30 mouse cellular contexts compared by ENCODE assay signal in genomic region chr11:85128883-85129282, GRCm38 (mm10). TPM values are rescaled to one million over a fixed set of nuclear protein-coding genes. Genes with fewer than 3 reads are reported as not detected.
DNase-seq lines count a peak whose midpoint lies in the region; ATAC-seq and TF ChIP-seq lines count a peak whose summit lies in the region.
"Had no signal": no experiment of that assay in that cellular context is flagged by ENCODE, and none has a peak within 500 bp of the region (broad histone marks: within the 10 kb centered on the region; RNA-seq: fewer than 3 reads in every experiment).

No protein-coding gene starts in this region.

- H3K36me3 ChIP-seq in erythroblast, embryonic 14.5 days (ENCODE audit: control insufficient read depth) = peaks cover 89% of the 10 kb centered on the region
- H3K36me3 ChIP-seq in liver, embryonic 12.5 days = peaks cover 11% of the 10 kb centered on the region
- peaks cover 11% of the 10 kb centered on the region; the same call in 1 of the 2 replicates for H3K36me3 ChIP-seq in liver, embryonic 15.5 days (replicated peaks)
- no peaks in the 10 kb centered on the region for H3K36me3 ChIP-seq in midbrain, postnatal 0 days (ENCODE audit: insufficient read depth, low read length)
- H3K36me3 ChIP-seq: hindbrain, embryonic 13.5 days had no signal

- H3K27me3 ChIP-seq in erythroblast, embryonic 14.5 days (ENCODE audit: control insufficient read depth) = no peaks in the 10 kb centered on the region
- H3K27me3 ChIP-seq in liver, embryonic 12.5 days (replicated peaks) = no peaks in the 10 kb centered on the region
- H3K27me3 ChIP-seq in liver, embryonic 15.5 days = no peaks in the 10 kb centered on the region
- H3K27me3 ChIP-seq in midbrain, postnatal 0 days (ENCODE audit: insufficient read depth, low read length) = no peaks in the 10 kb centered on the region
- H3K27me3 ChIP-seq: forebrain, embryonic 13.5 days; hindbrain, embryonic 13.5 days; Patski had no signal

- peaks cover 87% of the 10 kb centered on the region for H3K4me1 ChIP-seq in erythroblast, embryonic 14.5 days (ENCODE audit: control insufficient read depth)
- peaks cover 82% of the 10 kb centered on the region for H3K4me1 ChIP-seq in liver, embryonic 12.5 days
- peaks cover 75% of the 10 kb centered on the region for H3K4me1 ChIP-seq in liver, embryonic 15.5 days (replicated peaks)
- H3K4me1 ChIP-seq in midbrain, postnatal 0 days (ENCODE audit: insufficient read depth, low read length) = no peaks in the 10 kb centered on the region
- H3K4me1 ChIP-seq: forebrain, embryonic 10.5 days; forebrain, embryonic 13.5 days; hindbrain, embryonic 13.5 days had no signal

- peak overlapping the region; percentile 50; the same call in 1 of the 2 replicates for H3K9ac ChIP-seq in liver, embryonic 12.5 days
- H3K9ac ChIP-seq in liver, embryonic 15.5 days = peak overlapping the region; percentile 27; the same call in 1 of the 2 replicates
- no peak overlapping the region for H3K9ac ChIP-seq in midbrain, postnatal 0 days (replicated peaks; ENCODE audit: low read length, poor library complexity, severe bottlenecking)
- H3K9ac ChIP-seq: forebrain, embryonic 13.5 days; hindbrain, embryonic 13.5 days had no signal

- H3K9me3 ChIP-seq in erythroblast, embryonic 14.5 days (ENCODE audit: control insufficient read depth, low read length) = no peaks in the 10 kb centered on the region
- H3K9me3 ChIP-seq in liver, embryonic 12.5 days (replicated peaks) = no peaks in the 10 kb centered on the region
- H3K9me3 ChIP-seq in liver, embryonic 15.5 days (replicated peaks) = no peaks in the 10 kb centered on the region
- H3K9me3 ChIP-seq in midbrain, postnatal 0 days (ENCODE audit: low read length) = no peaks in the 10 kb centered on the region
- H3K9me3 ChIP-seq: forebrain, embryonic 10.5 days; forebrain, embryonic 13.5 days; hindbrain, embryonic 13.5 days had no signal

- H3K27ac ChIP-seq in liver, embryonic 12.5 days = peak overlapping the region; percentile 69
- peak overlapping the region; percentile 74 for H3K27ac ChIP-seq in liver, embryonic 15.5 days (replicated peaks)
- H3K27ac ChIP-seq in midbrain, postnatal 0 days (ENCODE audit: low read depth, low read length) = no peak overlapping the region
- H3K27ac ChIP-seq: forebrain, embryonic 10.5 days; forebrain, embryonic 13.5 days; gastrocnemius, adult 2 months; hindbrain, embryonic 13.5 days had no signal

- no peak for TF ChIP-seq CTCF in midbrain, postnatal 0 days (IDR thresholded peaks at IDR 0.05)

- no peak for ATAC-seq in erythroblast, adult 5-6 weeks (replicated peaks; ENCODE audit: low FRiP score, poor library complexity, severe bottlenecking)
- no peak for ATAC-seq in liver, embryonic 12.5 days
- ATAC-seq in liver, embryonic 15.5 days (ENCODE audit: insufficient read depth) = no peak
- ATAC-seq in megakaryocyte progenitor cell, adult 5-6 weeks (replicated peaks; ENCODE audit: poor library complexity) = peak; percentile 55
- no peak for ATAC-seq in frontal cortex, adult (ENCODE audit: low TSS enrichment)
- ATAC-seq in midbrain, postnatal 0 days (ENCODE audit: low FRiP score) = no peak
- ATAC-seq: forebrain, embryonic 13.5 days; forebrain, embryonic 16.5 days; hindbrain, embryonic 16.5 days; Patski had no signal

- DNase-seq in cerebellum, postnatal 4 days (ENCODE audit: low spot score in 2 of 2) = no peak
- no peak for DNase-seq in midbrain, postnatal 0 days (ENCODE audit: low spot score)
- DNase-seq: adrenal gland, postnatal 10 days; cerebellum, adult 11 months; cerebellum, adult 2 months; cerebellum, adult 9-11 months; cerebellum, postnatal 36 days; gastrocnemius, adult 2 months; gastrocnemius, postnatal 14 days; heart, adult 11 months had no signal

- peak overlapping the region; percentile 28; the same call in 1 of the 2 replicates for H3K4me2 ChIP-seq in liver, embryonic 12.5 days
- H3K4me2 ChIP-seq in liver, embryonic 15.5 days = peak overlapping the region; percentile 28; the same call in 1 of the 2 replicates
- H3K4me2 ChIP-seq in midbrain, postnatal 0 days (ENCODE audit: low read depth, low read length, poor library complexity, severe bottlenecking) = no peak overlapping the region
- H3K4me2 ChIP-seq: forebrain, embryonic 13.5 days; heart, embryonic 11.5 days; hindbrain, embryonic 13.5 days had no signal

- 41% methylated on average over 1 of the region's 1 CpGs for whole genome bisulfite sequencing in liver, embryonic 12.5 days (ENCODE audit: insufficient replicate concordance)
- 27% methylated on average over 1 of the region's 1 CpGs for WGBS in liver, embryonic 15.5 days (ENCODE audit: insufficient replicate concordance)
- 97% methylated on average over 1 of the region's 1 CpGs for WGBS in midbrain, postnatal 0 days

- H3K4me3 ChIP-seq in erythroblast, embryonic 14.5 days (replicated peaks) = peak overlapping the region; percentile 22
- H3K4me3 ChIP-seq in liver, embryonic 12.5 days = no peak overlapping the region
- H3K4me3 ChIP-seq in liver, embryonic 15.5 days (replicated peaks) = no peak overlapping the region
- no peak overlapping the region for H3K4me3 ChIP-seq in midbrain, postnatal 0 days (ENCODE audit: low read depth, low read length)
- H3K4me3 ChIP-seq: forebrain, embryonic 10.5 days; forebrain, embryonic 13.5 days; gastrocnemius, adult 2 months; hindbrain, embryonic 13.5 days had no signal

RNA-seq across cellular contexts. Expression of gene Usp32, which starts 11.1 kb away (rescaled TPM):
- polyA plus RNA-seq in erythroblast, embryonic 14.5 days (2012) = 3.7 and 5.8 TPM in 2 replicates
- total RNA-seq in erythroblast, adult 5-6 weeks (2015; ENCODE audit: low replicate concordance) = 351 and 367 TPM in 2 replicates
- total RNA-seq in erythroblast, adult 5-6 weeks (2017; ENCODE audit: low replicate concordance) = 512 and 717 TPM in 2 replicates
- 10.6 and 12.0 TPM in 2 replicates for polyA plus RNA-seq in liver, embryonic 12.5 days (2016; fragmentation: Nextera tagmentation; extraction: Ambion mirVana)
- 10.1 and 15.2 TPM in 2 replicates for polyA plus RNA-seq in liver, embryonic 15.5 days (2015; fragmentation: Nextera tagmentation; extraction: Ambion mirVana)
- 12.6 and 14.6 TPM in 2 replicates for total RNA-seq in megakaryocyte progenitor cell, adult 5-6 weeks (2015)
- total RNA-seq in megakaryocyte progenitor cell, adult 5-6 weeks (2017) = 11.1 and 23.8 TPM in 2 replicates
- total RNA-seq in midbrain, postnatal 0 days (2014; rRNA removed) = 57.3 and 61.7 TPM in 2 replicates
- polyA plus RNA-seq in midbrain, postnatal 0 days (2015; fragmentation: Nextera tagmentation; extraction: Ambion mirVana) = 9.5 and 12.0 TPM in 2 replicates

RNA-seq across cellular contexts. Expression of gene 1700125H20Rik, which starts 41.3 kb away (rescaled TPM):
- not detected in 2 replicates for polyA plus RNA-seq in erythroblast, embryonic 14.5 days (2012)
- total RNA-seq in erythroblast, adult 5-6 weeks (2015; ENCODE audit: low replicate concordance) = not detected in 2 replicates
- not detected in 2 replicates for total RNA-seq in erythroblast, adult 5-6 weeks (2017; ENCODE audit: low replicate concordance)
- polyA plus RNA-seq in liver, embryonic 12.5 days (2016; fragmentation: Nextera tagmentation; extraction: Ambion mirVana) = not detected in 2 replicates
- polyA plus RNA-seq in liver, embryonic 15.5 days (2015; fragmentation: Nextera tagmentation; extraction: Ambion mirVana) = not detected in 2 replicates
- total RNA-seq in megakaryocyte progenitor cell, adult 5-6 weeks (2015) = not detected in 2 replicates
- not detected in 2 replicates for total RNA-seq in megakaryocyte progenitor cell, adult 5-6 weeks (2017)
- total RNA-seq in midbrain, postnatal 0 days (2014; rRNA removed) = not detected in 2 replicates
- polyA plus RNA-seq in midbrain, postnatal 0 days (2015; fragmentation: Nextera tagmentation; extraction: Ambion mirVana) = 2.1 and 2.8 TPM in 2 replicates
- total RNA-seq: ES-E14; gastrocnemius, adult 2 months; gastrocnemius, postnatal 14 days; heart, adult 8-10 months; heart, postnatal 25 days; hematopoietic stem cell, adult 5-6 weeks had no signal
- polyA plus RNA-seq: cerebellum, adult 2 months; embryonic facial prominence, embryonic 11.5 days; frontal cortex, adult 2 months; heart, embryonic 11.5 days; heart, embryonic 14.5 days had no signal
